Mouse (Mus musculus): Measurements from ENCODE around the gene Olfr775. TPM values are rescaled to one million over a fixed set of nuclear protein-coding genes. Genes with fewer than 3 reads are reported as not detected.

The Olfr775 gene
- polyA plus RNA-seq (2012; rRNA removed) = 0.04 TPM in 1 of 2 replicates, not detected in the other

DNA sequence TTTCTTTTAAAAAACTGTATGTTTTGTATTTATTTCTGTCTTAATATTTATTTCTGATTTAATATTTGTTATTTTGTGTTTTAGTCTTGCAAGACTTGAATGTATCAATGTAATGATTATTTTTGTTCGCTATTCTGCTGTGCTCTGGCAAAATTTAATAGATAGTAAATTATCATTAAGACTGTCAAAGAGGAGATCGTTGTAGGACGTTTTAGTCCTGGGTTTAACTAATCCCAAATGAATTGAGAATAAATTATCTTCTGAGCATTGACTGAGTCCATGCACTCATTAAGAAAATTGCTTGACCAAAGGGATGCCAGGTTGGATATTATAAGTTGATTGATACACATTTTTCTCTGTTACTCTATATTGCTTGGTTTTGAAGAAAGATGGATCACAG is at the start of gene Olfr775:
Olfr775 (plus strand) TSS at position 301 of the 400 bp plus-strand sequence.
- no peak for DNase-seq (ENCODE audit: extremely low spot score in 1 of 2, low spot score in 1 of 2)

DNA sequence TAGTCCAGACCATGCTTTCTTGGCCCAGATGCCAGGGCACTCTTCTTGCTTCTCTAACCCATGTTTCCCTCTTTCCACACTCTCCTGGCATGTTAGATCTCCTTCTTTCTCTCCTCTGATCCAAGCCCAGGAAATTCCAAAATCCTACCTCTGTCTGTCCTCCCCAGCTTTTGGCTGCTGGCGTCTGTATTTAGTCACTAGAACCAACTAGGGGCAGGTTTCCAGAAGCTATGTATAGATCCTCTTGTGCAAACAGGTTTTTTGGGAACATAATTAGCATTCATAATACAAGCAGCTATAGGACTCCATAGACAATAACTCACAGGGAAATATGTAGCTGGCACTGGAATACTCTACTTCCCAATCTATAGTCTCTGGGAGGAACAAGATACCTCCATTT is 17.5 kb upstream of the Olfr775 start:
- peak in 1 of 2 experiments; percentile 34 for DNase-seq (ENCODE audit: extremely low spot score in 1 of 2, low spot score in 1 of 2)

DNA sequence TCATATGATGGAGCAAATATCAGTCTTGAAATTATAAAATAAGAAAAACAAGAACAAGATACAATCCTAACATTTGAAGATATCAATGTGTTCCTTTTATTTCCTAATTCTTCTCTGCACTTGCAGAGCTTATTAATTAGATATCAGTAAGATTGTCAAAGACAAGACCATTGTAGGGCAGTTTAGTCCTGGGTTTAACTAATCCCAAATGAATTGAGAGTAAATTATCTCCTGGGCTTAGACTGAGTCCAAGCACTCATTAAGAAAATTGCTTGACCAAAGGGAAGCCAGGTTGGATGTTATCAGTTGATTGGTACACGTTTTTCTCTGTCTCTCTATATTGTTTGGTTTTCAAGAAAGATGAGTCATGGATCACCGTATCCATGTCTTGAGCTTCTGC is 12.3 kb upstream of the Olfr775 start, which contains the start of gene Olfr774:
Olfr774 (plus strand) TSS at position 301 of the 400 bp plus-strand sequence.
- DNase-seq (ENCODE audit: extremely low spot score in 1 of 2, low spot score in 1 of 2) = no peak

DNA sequence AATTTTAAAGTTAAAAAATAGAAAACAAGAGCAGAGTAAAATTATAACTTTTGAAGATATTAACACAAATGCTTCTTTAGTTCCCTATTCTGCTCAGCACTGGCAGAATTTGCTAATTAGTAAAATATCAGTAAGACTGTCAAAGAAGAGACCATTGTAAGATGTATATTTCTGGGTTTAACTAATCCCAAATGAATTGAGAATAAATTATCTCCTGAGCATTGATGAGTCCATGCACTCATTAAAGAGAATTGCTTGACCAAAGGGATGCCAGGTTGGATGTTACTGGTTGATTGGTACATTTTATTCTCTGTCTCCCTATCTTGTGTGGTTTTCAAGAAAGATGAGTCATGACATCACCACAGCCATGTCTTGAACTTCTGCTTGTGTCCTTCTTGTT is 10.6 kb downstream of the Olfr775 start, which contains the start of gene Olfr776:
Olfr776 (plus strand) TSS at position 301 of the 400 bp plus-strand sequence.
- DNase-seq (ENCODE audit: extremely low spot score in 1 of 2, low spot score in 1 of 2) = no peak

DNA sequence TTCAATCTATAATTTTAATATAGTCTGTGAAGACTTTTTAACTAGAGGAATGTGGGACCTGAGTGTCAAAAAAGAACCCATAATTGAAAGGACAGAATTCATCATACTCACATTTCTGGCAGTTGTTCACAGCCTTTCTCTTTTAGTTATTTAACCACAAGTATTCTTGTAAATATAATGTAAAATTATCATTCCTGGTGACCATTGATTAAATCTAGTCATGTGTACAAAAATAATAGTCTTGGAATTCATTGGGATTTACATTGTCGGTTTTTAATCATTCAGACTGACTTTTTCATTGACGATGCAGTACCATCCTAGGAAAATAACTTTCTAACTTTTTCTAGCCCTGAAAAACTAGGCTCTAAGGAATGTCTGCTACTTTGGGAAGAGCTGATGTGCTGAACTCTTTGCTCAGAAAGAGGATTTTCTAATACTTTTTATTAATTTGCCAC is 22.9 kb downstream of the Olfr775 start, which contains the start of gene Olfr777:
Olfr777 (minus strand) TSS at position 405 of the 455 bp plus-strand sequence.
- no peak for DNase-seq (ENCODE audit: extremely low spot score in 1 of 2, low spot score in 1 of 2)

Other genes starting within 250 kb of the Olfr775 start
- 0.04 TPM in 1 of 2 replicates, not detected in the other for gene Olfr763, start 237.6 kb upstream of the Olfr775 start, polyA plus RNA-seq (2012; rRNA removed)
- gene Olfr764-ps1, start 208.5 kb upstream of the Olfr775 start, polyA plus RNA-seq (2012; rRNA removed) = not detected in 2 replicates
- not detected in 2 replicates for gene Olfr765, start 198.4 kb upstream of the Olfr775 start, polyA plus RNA-seq (2012; rRNA removed)
- not detected in 2 replicates for gene Olfr766-ps1, start 179.4 kb upstream of the Olfr775 start, polyA plus RNA-seq (2012; rRNA removed)
- gene Olfr767, start 165.5 kb upstream of the Olfr775 start, polyA plus RNA-seq (2012; rRNA removed) = not detected in 2 replicates
- not detected in 2 replicates for gene Olfr768, start 149.0 kb upstream of the Olfr775 start, polyA plus RNA-seq (2012; rRNA removed)
- gene Olfr769, start 130.6 kb upstream of the Olfr775 start, polyA plus RNA-seq (2012; rRNA removed) = not detected in 2 replicates
- gene Olfr770, start 109.4 kb upstream of the Olfr775 start, polyA plus RNA-seq (2012; rRNA removed) = not detected in 2 replicates
- gene Olfr771, start 83.7 kb upstream of the Olfr775 start, polyA plus RNA-seq (2012; rRNA removed) = not detected in 2 replicates
- gene Olfr772, start 70.5 kb upstream of the Olfr775 start, polyA plus RNA-seq (2012; rRNA removed) = not detected in 2 replicates
- gene Olfr773, start 61.0 kb upstream of the Olfr775 start, polyA plus RNA-seq (2012; rRNA removed) = not detected in 2 replicates
- not detected in 2 replicates for gene Olfr774, start 12.2 kb upstream of the Olfr775 start, polyA plus RNA-seq (2012; rRNA removed)
- not detected in 2 replicates for gene Olfr776, start 10.7 kb downstream of the Olfr775 start, polyA plus RNA-seq (2012; rRNA removed)
- gene Olfr777, start 23.1 kb downstream of the Olfr775 start, polyA plus RNA-seq (2012; rRNA removed) = not detected in 2 replicates
- not detected in 2 replicates for gene Olfr780, start 69.7 kb downstream of the Olfr775 start, polyA plus RNA-seq (2012; rRNA removed)
- not detected in 2 replicates for gene Olfr781, start 80.4 kb downstream of the Olfr775 start, polyA plus RNA-seq (2012; rRNA removed)
- gene Olfr782, start 100.4 kb downstream of the Olfr775 start, polyA plus RNA-seq (2012; rRNA removed) = not detected in 2 replicates
- gene Olfr784, start 135.7 kb downstream of the Olfr775 start, polyA plus RNA-seq (2012; rRNA removed) = 0.08 and 0.17 TPM in 2 replicates
- not detected in 2 replicates for gene Olfr785, start 157.0 kb downstream of the Olfr775 start, polyA plus RNA-seq (2012; rRNA removed)
- gene Olfr786, start 178.9 kb downstream of the Olfr775 start, polyA plus RNA-seq (2012; rRNA removed) = 0.15 TPM in 1 of 2 replicates, not detected in the other
- not detected in 2 replicates for gene Olfr787, start 213.4 kb downstream of the Olfr775 start, polyA plus RNA-seq (2012; rRNA removed)
- gene Olfr788, start 222.6 kb downstream of the Olfr775 start, polyA plus RNA-seq (2012; rRNA removed) = 0.11 TPM in 1 of 2 replicates, not detected in the other
- not detected in 2 replicates for gene Olfr789, start 236.3 kb downstream of the Olfr775 start, polyA plus RNA-seq (2012; rRNA removed)

Measured in frontal cortex, adult 2 months (tissue).